Mouse (Mus musculus) brain, embryonic 14.5 days (tissue): ENCODE results near the gene Pla2g2c.

Experiments used
- CTCF ChIP-seq: fragments of 200-500 bp; IDR thresholded peaks from 2 replicates; pipeline ENCODE4 v1.5.1; 2012; ENCODE audit warnings: inconsistent platforms, mild to moderate bottlenecking, moderate library complexity, borderline replicate concordance; ENCODE audit not compliant: insufficient read depth, insufficient read length; ENCODE audit errors: extremely low read depth
- POLR2A ChIP-seq: fragments of 200-500 bp; IDR thresholded peaks from 2 replicates; pipeline ENCODE4 v1.6.1; 2012; ENCODE audit warnings: mild to moderate bottlenecking, inconsistent platforms, borderline replicate concordance; ENCODE audit not compliant: poor library complexity, insufficient read depth, insufficient read length, severe bottlenecking; ENCODE audit errors: extremely low read depth

- TF ChIP-seq CTCF (no peak), POLR2A (no peak)
Observed at GRCm38 (mm10) chr4:138785721-138786120, 61.1 kb downstream of the Pla2g2c start.
